Mouse (Mus musculus) spleen, adult 2 months (tissue): ENCODE data around the gene Bloc1s5.

ENCODE experiments used
- CTCF ChIP-seq: fragments of 200-500 bp; IDR thresholded peaks from 2 replicates; pipeline ENCODE4 v1.5.1; 2011; ENCODE audit warnings: mild to moderate bottlenecking, inconsistent platforms; ENCODE audit not compliant: insufficient read depth, insufficient read length, insufficient replicate concordance; ENCODE audit errors: extremely low read depth
- POLR2A ChIP-seq: fragments of 200-500 bp; IDR thresholded peaks from 2 replicates; pipeline ENCODE4 v1.6.1; 2011; ENCODE audit warnings: low read depth, low read length, inconsistent platforms

DNA sequence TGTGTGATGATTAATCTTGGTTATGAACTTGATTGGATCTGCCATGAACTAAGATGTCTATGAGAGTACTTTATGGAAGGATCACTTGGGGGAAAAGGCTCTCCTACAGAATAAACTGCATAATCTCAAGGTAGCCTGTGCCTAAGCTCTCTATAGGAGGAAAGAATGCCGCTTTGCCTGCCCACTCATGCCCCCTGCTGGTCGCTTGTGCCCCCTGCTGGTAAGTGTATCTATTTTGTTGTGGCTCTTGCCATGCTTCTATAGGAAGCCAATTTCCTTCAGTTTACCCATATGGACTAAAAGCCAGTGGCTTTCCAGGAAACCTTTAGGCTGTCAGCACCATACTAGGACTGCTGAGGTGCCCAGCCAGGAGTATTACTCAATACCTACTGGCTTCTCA is 33.6 kb upstream of the Bloc1s5 start:
- TF ChIP-seq CTCF: peak; percentile 77; the same call in 1 of the 2 replicates
- TF ChIP-seq POLR2A: no peak
